Mouse (Mus musculus): ENCODE results near the gene Gm20388. TPM values are rescaled to one million over a fixed set of nuclear protein-coding genes. Genes with fewer than 3 reads are reported as not detected.

Gene Gm20388
- polyA plus RNA-seq, 1 experiment from 2014 or later = not detected

DNA sequence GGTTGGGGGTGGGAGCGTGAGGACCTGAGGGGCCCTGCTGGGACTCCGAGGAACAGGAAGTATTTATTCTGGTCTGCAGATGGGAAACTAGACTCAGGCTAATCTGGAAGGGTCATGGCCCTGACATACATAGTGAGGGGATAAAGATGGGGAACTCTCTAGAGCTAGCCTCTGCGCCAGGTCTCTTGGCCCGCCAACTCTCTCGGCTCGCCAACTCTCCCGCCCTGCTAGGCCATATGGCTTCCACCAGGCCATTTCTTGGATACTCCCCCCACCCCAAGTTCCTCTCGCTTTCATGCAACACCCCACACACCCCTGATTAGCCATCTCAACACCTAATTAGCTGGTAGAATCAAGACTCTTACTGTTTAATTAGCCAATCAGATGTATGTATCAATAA is 101.8 kb downstream of the Gm20388 start:
- no peaks in the 10 kb centered on the region for H3K36me3 ChIP-seq
- H3K4me2 ChIP-seq = no peak overlapping the region
- WGBS = 70% methylated on average over 8 of the region's 8 CpGs
- H3K9me3 ChIP-seq = no peaks in the 10 kb centered on the region
- H3K4me3 ChIP-seq = no peak overlapping the region
- ATAC-seq (ENCODE audit: extremely low read depth, insufficient number of reproducible peaks, low FRiP score, low TSS enrichment) = no peak
- H3K4me1 ChIP-seq = peaks cover 12% of the 10 kb centered on the region
- H3K27ac ChIP-seq (replicated peaks) = no peak overlapping the region
- H3K9ac ChIP-seq = no peak overlapping the region
- H3K27me3 ChIP-seq (replicated peaks) = peaks cover 17% of the 10 kb centered on the region; the same call in 1 of the 2 replicates

DNA sequence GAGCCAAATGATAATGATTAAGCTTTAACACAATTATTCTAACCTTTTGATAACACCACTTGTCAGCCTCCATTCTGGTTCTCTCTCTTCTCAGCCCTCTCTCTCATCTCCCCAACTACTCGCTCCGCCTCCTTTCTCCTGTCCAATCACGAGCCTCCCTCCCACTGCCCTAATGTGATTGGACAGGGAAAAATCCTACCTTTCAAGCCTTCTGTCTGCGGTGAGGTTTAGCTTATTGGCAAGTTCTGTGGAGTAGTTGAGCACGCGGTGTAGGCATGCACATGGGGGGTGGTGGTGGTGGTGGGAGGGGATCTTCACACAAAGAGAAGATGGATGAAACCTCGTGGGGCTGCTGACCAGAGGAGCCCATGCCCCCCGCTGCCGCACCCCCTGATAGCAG is 102.3 kb downstream of the Gm20388 start:
- Histone ChIP-seq H3K27ac (replicated peaks) (no peak overlapping the region), H3K27me3 (replicated peaks) (peaks cover 17% of the 10 kb centered on the region; the same call in 1 of the 2 replicates), H3K9me3 (no peaks in the 10 kb centered on the region), H3K4me2 (no peak overlapping the region), H3K36me3 (no peaks in the 10 kb centered on the region), H3K9ac (no peak overlapping the region), H3K4me1 (peaks cover 12% of the 10 kb centered on the region), H3K4me3 (no peak overlapping the region)
- 28% methylated on average over 9 of the region's 9 CpGs for WGBS
- ATAC-seq (ENCODE audit: extremely low read depth, insufficient number of reproducible peaks, low FRiP score, low TSS enrichment) = no peak

DNA sequence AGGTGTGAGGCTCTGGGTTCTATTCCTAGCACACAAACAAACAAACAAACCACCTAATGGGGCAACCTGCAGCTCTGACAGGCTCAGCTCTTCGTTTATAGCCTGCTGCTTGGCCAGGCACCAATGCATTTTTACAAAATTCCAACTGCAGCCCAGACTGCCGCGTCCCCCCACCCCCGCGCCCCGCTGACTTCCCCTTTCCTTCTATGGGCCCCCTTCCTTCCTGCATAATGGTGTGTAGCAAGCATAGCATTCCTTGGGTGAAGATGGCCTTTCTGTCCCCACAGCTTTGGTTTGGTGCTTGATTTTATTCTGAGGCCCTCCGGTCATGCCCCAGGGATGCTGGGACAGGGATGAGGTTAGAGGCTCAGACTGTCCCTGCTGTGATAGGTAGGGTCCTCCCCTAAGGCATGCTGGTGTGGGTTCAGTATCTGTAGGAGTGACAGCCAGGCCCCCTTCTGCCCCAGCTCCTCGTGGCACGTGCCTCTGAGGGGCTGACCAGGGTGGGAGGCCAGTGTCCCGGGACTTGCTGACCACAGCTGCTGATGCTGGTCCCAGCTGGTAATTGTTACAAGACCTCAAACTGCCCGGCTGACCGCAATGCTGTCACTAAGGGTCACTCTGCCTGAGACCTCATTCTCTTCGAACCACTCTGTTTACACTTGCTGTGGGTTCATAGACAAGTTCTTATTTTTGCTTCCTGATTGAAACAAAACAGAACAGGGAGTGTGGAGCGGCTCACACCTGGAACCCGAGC is 103.8 kb downstream of the Gm20388 start:
- H3K4me2 ChIP-seq = no peak overlapping the region
- no peak for ATAC-seq (ENCODE audit: extremely low read depth, insufficient number of reproducible peaks, low FRiP score, low TSS enrichment)
- peaks cover 14% of the 10 kb centered on the region for H3K4me1 ChIP-seq
- WGBS = 54% methylated on average over 15 of the region's 15 CpGs
- peaks cover 23% of the 10 kb centered on the region; the same call in 1 of the 2 replicates for H3K27me3 ChIP-seq (replicated peaks)
- H3K4me3 ChIP-seq = no peak overlapping the region
- no peaks in the 10 kb centered on the region for H3K36me3 ChIP-seq
- H3K9me3 ChIP-seq = no peaks in the 10 kb centered on the region
- no peak overlapping the region for H3K27ac ChIP-seq (replicated peaks)
- H3K9ac ChIP-seq = no peak overlapping the region

DNA sequence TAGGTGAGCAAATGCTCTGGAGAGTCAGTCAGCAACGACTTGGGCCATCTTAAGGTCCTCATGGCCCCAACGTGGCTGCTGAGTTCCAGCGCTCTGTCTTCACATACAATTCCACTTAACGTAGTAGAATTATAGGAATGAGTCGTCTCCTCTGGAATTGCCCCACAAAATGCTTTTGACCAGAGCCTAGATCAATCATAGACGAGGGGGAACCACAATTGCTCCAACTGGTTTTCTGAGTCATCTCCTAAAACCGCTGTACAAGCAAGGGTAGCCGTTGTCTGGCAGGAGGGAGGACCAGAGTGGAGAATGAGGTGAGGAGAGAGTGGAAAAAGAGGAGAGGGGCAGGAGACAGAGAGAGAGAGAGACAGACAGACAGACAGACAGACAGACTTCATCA is 105.3 kb downstream of the Gm20388 start:
- H3K27ac ChIP-seq (replicated peaks) = no peak overlapping the region
- H3K4me1 ChIP-seq = peaks cover 22% of the 10 kb centered on the region
- WGBS = 83% methylated on average over 8 of the region's 8 CpGs
- no peak for ATAC-seq (ENCODE audit: extremely low read depth, insufficient number of reproducible peaks, low FRiP score, low TSS enrichment)
- no peak overlapping the region for H3K4me3 ChIP-seq
- no peak overlapping the region for H3K9ac ChIP-seq
- no peaks in the 10 kb centered on the region for H3K36me3 ChIP-seq
- H3K4me2 ChIP-seq = no peak overlapping the region
- H3K27me3 ChIP-seq (replicated peaks) = peaks cover 16% of the 10 kb centered on the region; the same call in 1 of the 2 replicates
- no peaks in the 10 kb centered on the region for H3K9me3 ChIP-seq

DNA sequence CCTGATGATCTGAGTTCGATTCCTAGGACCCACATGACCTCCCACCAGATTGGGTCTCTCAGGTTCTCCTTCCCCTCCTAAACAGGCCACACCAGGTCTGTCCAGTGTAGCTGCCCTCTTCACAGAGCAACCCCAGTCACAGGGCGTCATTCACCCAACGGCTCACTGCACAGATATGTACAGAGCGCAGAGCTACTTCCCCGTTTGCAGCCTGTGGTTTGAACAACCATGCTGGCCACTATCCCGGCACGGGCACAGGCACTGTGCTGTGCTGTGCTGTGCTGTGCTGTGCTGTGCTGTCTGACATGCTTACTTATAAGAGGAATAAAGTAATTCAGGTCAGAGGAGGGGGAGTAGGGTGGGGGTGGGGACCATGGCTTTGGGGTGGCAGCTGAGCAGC is 105.8 kb downstream of the Gm20388 start:
- 68% methylated on average over 7 of the region's 7 CpGs for WGBS
- Histone ChIP-seq H3K9ac (no peak overlapping the region), H3K27me3 (replicated peaks) (peaks cover 14% of the 10 kb centered on the region; the same call in 1 of the 2 replicates), H3K36me3 (no peaks in the 10 kb centered on the region), H3K27ac (replicated peaks) (no peak overlapping the region), H3K4me3 (no peak overlapping the region), H3K9me3 (no peaks in the 10 kb centered on the region), H3K4me2 (no peak overlapping the region), H3K4me1 (peaks cover 22% of the 10 kb centered on the region)
- ATAC-seq (ENCODE audit: extremely low read depth, insufficient number of reproducible peaks, low FRiP score, low TSS enrichment) = no peak

DNA sequence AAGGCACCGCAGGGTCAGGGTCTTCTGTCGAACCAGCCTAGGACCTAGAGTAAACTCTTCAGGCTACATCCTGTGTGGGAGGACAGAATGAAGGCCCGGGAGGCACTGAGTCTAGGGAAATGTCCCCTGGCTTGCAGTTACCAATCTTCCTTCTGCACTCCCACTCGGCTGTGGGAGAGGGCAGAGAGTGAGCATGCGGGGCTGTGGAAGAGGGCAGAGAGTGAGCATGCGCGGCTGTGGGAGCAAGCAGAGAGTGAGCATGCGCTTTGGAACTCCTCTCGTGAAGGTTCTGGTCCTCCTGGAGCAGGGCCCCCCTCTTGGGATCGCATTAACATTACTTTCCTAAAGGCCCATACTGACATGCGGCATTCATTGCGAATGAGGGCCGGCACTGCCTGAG is 106.7 kb downstream of the Gm20388 start:
- Histone ChIP-seq H3K9ac (no peak overlapping the region), H3K27ac (replicated peaks) (no peak overlapping the region), H3K4me3 (no peak overlapping the region), H3K9me3 (no peaks in the 10 kb centered on the region), H3K4me1 (peaks cover 22% of the 10 kb centered on the region), H3K4me2 (no peak overlapping the region), H3K27me3 (replicated peaks) (peaks cover 6% of the 10 kb centered on the region; the same call in 1 of the 2 replicates), H3K36me3 (no peaks in the 10 kb centered on the region)
- 82% methylated on average over 13 of the region's 13 CpGs for whole genome bisulfite sequencing
- ATAC-seq (ENCODE audit: extremely low read depth, insufficient number of reproducible peaks, low FRiP score, low TSS enrichment) = no peak

DNA sequence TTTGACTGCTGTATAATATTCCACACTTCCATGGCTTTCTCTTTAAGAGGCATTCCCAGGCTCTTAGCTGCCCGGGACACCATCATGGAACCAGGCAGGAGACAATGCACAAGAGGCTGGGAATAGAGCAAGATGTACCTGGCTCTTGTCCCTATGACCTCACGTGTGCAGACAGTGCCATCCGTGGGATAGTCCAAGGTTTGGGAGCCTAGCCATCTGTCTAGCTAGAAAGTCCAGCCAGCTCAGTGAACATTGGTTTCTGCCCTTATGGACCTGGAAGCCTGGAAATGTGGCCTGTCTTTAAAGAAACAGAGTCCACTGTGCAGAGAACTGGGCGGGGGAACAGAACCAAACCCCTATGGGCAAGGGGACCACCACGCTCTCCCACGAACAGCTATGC is 107.1 kb downstream of the Gm20388 start:
- Histone ChIP-seq H3K27me3 (replicated peaks) (peaks cover 6% of the 10 kb centered on the region; the same call in 1 of the 2 replicates), H3K4me3 (no peak overlapping the region), H3K27ac (replicated peaks) (no peak overlapping the region), H3K9me3 (no peaks in the 10 kb centered on the region), H3K4me1 (peaks cover 22% of the 10 kb centered on the region), H3K4me2 (no peak overlapping the region), H3K36me3 (no peaks in the 10 kb centered on the region), H3K9ac (no peak overlapping the region)
- ATAC-seq (ENCODE audit: extremely low read depth, insufficient number of reproducible peaks, low FRiP score, low TSS enrichment) = no peak
- 92% methylated on average over 6 of the region's 6 CpGs for WGBS

DNA sequence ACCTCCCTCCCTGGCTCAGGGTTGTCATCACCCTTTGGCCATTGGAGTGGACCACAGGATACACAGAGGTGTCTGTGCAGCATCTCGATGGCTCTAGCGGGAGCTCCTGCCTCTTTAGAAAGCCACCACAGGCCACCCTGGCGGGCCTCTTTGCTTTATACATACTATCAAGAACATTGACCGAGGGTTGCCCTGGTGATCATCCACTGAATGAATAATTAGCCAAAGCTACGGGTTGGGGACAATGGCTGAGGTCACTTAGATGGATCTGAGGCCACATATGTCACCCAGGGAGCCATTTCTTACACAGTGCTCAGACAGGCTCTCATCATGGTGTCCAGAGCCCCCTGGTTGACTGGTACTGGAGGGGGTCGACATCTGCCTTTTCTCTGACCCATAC is 107.7 kb downstream of the Gm20388 start:
- ATAC-seq (ENCODE audit: extremely low read depth, insufficient number of reproducible peaks, low FRiP score, low TSS enrichment) = no peak
- Histone ChIP-seq H3K4me1 (peaks cover 19% of the 10 kb centered on the region), H3K27ac (replicated peaks) (no peak overlapping the region), H3K27me3 (replicated peaks) (peaks cover 6% of the 10 kb centered on the region; the same call in 1 of the 2 replicates), H3K9ac (no peak overlapping the region), H3K9me3 (no peaks in the 10 kb centered on the region), H3K4me2 (no peak overlapping the region), H3K36me3 (no peaks in the 10 kb centered on the region), H3K4me3 (no peak overlapping the region)
- 73% methylated on average over 6 of the region's 6 CpGs for WGBS

DNA sequence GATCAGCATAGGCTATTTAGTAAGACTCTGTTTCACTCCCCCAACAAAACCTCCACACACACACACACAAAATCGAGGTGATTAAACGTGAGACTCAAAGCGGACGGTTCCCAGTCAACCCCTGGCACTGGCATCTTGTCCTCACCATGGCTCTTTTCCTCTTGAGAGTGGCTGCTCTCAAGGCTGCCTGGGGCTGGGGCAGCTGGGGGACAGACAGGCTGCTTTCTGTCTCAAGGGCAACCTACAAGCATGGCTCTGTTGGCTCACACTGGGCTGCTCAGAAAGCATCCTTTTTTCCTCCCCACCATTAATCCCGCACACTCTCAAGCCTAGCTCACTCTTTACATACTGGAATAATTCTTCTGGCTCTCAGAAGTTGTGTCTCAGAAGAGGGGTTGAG is 108.7 kb downstream of the Gm20388 start:
- no peak overlapping the region for H3K9ac ChIP-seq
- ATAC-seq (ENCODE audit: extremely low read depth, insufficient number of reproducible peaks, low FRiP score, low TSS enrichment) = no peak
- peaks cover 6% of the 10 kb centered on the region; the same call in 1 of the 2 replicates for H3K27me3 ChIP-seq (replicated peaks)
- no peak overlapping the region for H3K4me3 ChIP-seq
- no peak overlapping the region for H3K4me2 ChIP-seq
- H3K27ac ChIP-seq (replicated peaks) = no peak overlapping the region
- peaks cover 14% of the 10 kb centered on the region for H3K4me1 ChIP-seq
- 74% methylated on average over 5 of the region's 5 CpGs for WGBS
- no peaks in the 10 kb centered on the region for H3K9me3 ChIP-seq
- no peaks in the 10 kb centered on the region for H3K36me3 ChIP-seq

DNA sequence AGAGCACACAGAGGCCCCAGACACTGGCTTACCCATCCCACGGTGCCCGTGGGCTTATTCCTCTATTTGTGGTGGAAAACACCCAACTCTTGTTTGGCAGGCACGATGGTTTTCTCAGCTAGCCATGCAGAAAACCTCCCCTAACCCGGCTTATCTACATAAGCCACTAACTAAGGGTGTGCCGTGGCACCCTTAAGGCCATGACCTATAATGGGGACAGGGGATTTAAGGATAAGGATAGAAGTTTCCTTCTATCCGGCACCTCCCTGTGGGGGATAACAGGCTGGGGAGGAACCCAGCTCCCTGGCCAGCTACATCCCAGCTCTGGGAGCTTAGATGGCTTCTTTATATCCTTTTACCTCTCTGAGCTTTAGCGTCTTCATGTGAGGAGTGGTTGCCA is 109.7 kb downstream of the Gm20388 start:
- Histone ChIP-seq H3K4me3 (no peak overlapping the region), H3K9me3 (no peaks in the 10 kb centered on the region), H3K4me2 (no peak overlapping the region), H3K4me1 (0 out of 2 replicates have a peak, but pooled peaks cover 10% of the 10 kb centered on the region), H3K27ac (replicated peaks) (no peak overlapping the region), H3K27me3 (replicated peaks) (peaks cover 6% of the 10 kb centered on the region; the same call in 1 of the 2 replicates), H3K36me3 (no peaks in the 10 kb centered on the region), H3K9ac (no peak overlapping the region)
- no peak for ATAC-seq (ENCODE audit: extremely low read depth, insufficient number of reproducible peaks, low FRiP score, low TSS enrichment)
- WGBS = 58% methylated on average over 7 of the region's 7 CpGs

DNA sequence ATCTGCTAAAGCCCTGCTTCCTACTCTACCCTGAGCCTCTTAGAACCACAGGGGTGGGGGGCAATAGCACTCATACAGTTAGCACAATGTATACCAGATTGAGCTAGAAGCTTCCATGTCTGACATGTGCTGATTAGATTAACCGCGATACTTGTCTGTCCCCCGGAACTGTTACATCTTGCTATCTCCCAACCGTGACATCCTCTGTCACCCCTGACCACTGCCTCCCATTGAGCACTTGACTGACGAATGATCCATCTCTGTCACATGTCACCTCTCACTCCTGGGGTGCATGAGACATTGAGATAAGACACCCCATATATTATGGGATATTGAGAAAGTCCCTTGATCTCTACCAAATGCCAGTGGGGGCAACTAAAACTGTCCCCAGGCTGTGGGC is 115.6 kb downstream of the Gm20388 start:
- peaks cover 4% of the 10 kb centered on the region for H3K4me1 ChIP-seq
- no peak for ATAC-seq (ENCODE audit: extremely low read depth, insufficient number of reproducible peaks, low FRiP score, low TSS enrichment)
- no peak overlapping the region for H3K27ac ChIP-seq (replicated peaks)
- 45% methylated on average over 5 of the region's 5 CpGs for WGBS
- no peak overlapping the region for H3K4me2 ChIP-seq
- no peaks in the 10 kb centered on the region for H3K9me3 ChIP-seq
- no peak overlapping the region for H3K4me3 ChIP-seq
- no peak overlapping the region for H3K9ac ChIP-seq
- no peaks in the 10 kb centered on the region for H3K36me3 ChIP-seq
- 0 out of 2 replicates have a peak, but pooled peaks cover 2% of the 10 kb centered on the region for H3K27me3 ChIP-seq (replicated peaks)

DNA sequence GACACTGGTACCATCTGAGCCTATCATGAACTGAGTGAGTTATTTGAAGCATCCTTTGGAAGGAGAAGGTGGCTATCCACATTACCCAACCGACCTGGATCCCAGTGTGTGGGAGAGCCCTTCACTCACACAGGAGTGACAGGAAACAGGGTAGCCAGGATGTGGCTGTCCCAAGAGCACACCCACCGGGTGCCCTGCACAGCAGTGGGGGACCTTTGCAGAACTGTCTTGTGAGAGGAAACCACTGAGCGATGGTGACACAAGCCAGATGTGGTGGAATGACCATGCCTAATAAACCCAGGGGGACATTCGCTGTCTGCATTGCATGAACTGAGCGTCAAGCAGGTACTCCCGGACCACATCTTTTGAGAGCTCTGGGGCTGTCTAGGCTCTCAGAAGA is 116.3 kb downstream of the Gm20388 start:
- no peak overlapping the region for H3K9ac ChIP-seq
- H3K4me2 ChIP-seq = no peak overlapping the region
- no peak for ATAC-seq (ENCODE audit: extremely low read depth, insufficient number of reproducible peaks, low FRiP score, low TSS enrichment)
- H3K4me3 ChIP-seq = no peak overlapping the region
- peaks cover 4% of the 10 kb centered on the region for H3K4me1 ChIP-seq
- 59% methylated on average over 6 of the region's 6 CpGs for WGBS
- H3K27me3 ChIP-seq (replicated peaks) = 0 out of 2 replicates have a peak, but pooled peaks cover 2% of the 10 kb centered on the region
- no peaks in the 10 kb centered on the region for H3K36me3 ChIP-seq
- H3K9me3 ChIP-seq = no peaks in the 10 kb centered on the region
- no peak overlapping the region for H3K27ac ChIP-seq (replicated peaks)

Data from heart, embryonic 13.5 days (tissue).